In the genomic region with DNA sequence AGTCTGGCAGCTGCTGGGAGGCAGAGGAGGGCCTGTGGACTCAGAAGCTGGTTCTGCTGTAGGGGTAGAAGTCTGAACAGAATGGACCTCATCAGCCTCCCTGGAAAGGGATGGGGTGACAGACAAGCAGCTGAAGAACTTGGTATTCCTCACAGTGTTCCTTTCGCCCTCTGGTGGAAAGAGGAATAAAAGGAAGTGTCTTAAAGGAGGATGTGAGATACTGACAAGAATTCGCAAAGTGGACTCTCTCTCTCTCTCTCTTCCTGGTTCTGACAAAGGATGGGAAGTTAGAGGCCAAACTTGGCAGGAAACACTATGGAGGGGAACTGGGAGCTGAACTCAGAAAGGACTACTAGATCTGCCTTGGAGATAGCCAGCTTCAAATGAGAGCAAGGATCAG, we compare ENCODE assay signal across 9 mouse cellular contexts. TPM values are rescaled to one million over a fixed set of nuclear protein-coding genes. Genes with fewer than 3 reads are reported as not detected.
DNase-seq lines count a peak whose midpoint lies in the region; ATAC-seq and TF ChIP-seq lines count a peak whose summit lies in the region.
"Had no signal": no experiment of that assay in that cellular context is flagged by ENCODE, and none has a peak within 500 bp of the region (broad histone marks: within the 10 kb centered on the region; RNA-seq: fewer than 3 reads in every experiment).

No protein-coding gene starts in this region.

- no peak overlapping the region for H3K4me2 ChIP-seq in embryonic facial prominence, embryonic 11.5 days (ENCODE audit: low read depth, low read length)
- H3K4me2 ChIP-seq in midbrain, postnatal 0 days (ENCODE audit: low read depth, low read length, poor library complexity, severe bottlenecking) = peak overlapping the region; percentile 4; the same call in 1 of the 2 replicates
- H3K4me2 ChIP-seq in midbrain, embryonic 13.5 days (replicated peaks) = no peak overlapping the region
- H3K4me2 ChIP-seq: heart, embryonic 15.5 days had no signal

- peak; percentile 34 for DNase-seq in embryonic facial prominence, embryonic 11.5 days (ENCODE audit: low spot score)
- no peak for DNase-seq in embryonic facial prominence, embryonic 10.5 days (ENCODE audit: low spot score)
- DNase-seq in kidney, adult 9 months = peak; percentile 52
- no peak for DNase-seq in kidney, adult 11 months
- peak; percentile 77 for DNase-seq in midbrain, postnatal 0 days (ENCODE audit: low spot score)
- DNase-seq in ovary, adult 18-20 months (ENCODE audit: low spot score) = no peak
- DNase-seq in spleen, adult 12 weeks (ENCODE audit: low spot score) = no peak

- WGBS in embryonic facial prominence, embryonic 11.5 days = 33% methylated on average over 2 of the region's 2 CpGs
- WGBS in embryonic facial prominence, embryonic 10.5 days = 33% methylated on average over 2 of the region's 2 CpGs
- WGBS in midbrain, postnatal 0 days = 37% methylated on average over 2 of the region's 2 CpGs
- WGBS in midbrain, embryonic 13.5 days = 36% methylated on average over 2 of the region's 2 CpGs

- TF ChIP-seq CTCF in midbrain, postnatal 0 days (IDR thresholded peaks at IDR 0.05) = peak; percentile 86

- H3K4me1 ChIP-seq in embryonic facial prominence, embryonic 11.5 days (ENCODE audit: control insufficient read depth, insufficient read depth, low read length) = no peaks in the 10 kb centered on the region; the same call in 1 of the 2 replicates
- peaks cover 31% of the 10 kb centered on the region for H3K4me1 ChIP-seq in embryonic facial prominence, embryonic 10.5 days
- peaks cover 7% of the 10 kb centered on the region; the same call in 1 of the 2 replicates for H3K4me1 ChIP-seq in midbrain, postnatal 0 days (ENCODE audit: insufficient read depth, low read length)
- peaks cover 15% of the 10 kb centered on the region for H3K4me1 ChIP-seq in midbrain, embryonic 13.5 days (replicated peaks)

- H3K27me3 ChIP-seq in embryonic facial prominence, embryonic 11.5 days (ENCODE audit: control insufficient read depth, insufficient read depth, low read length) = peaks cover 7% of the 10 kb centered on the region
- peaks cover 52% of the 10 kb centered on the region for H3K27me3 ChIP-seq in embryonic facial prominence, embryonic 10.5 days (replicated peaks; ENCODE audit: low read depth, poor library complexity, severe bottlenecking)
- H3K27me3 ChIP-seq in midbrain, postnatal 0 days (ENCODE audit: insufficient read depth, low read length) = no peaks in the 10 kb centered on the region
- peaks cover 37% of the 10 kb centered on the region for H3K27me3 ChIP-seq in midbrain, embryonic 13.5 days

- no peak overlapping the region for H3K27ac ChIP-seq in embryonic facial prominence, embryonic 11.5 days (replicated peaks; ENCODE audit: low read depth, low read length)
- H3K27ac ChIP-seq in embryonic facial prominence, embryonic 10.5 days (replicated peaks) = no peak overlapping the region
- H3K27ac ChIP-seq in midbrain, postnatal 0 days (ENCODE audit: low read depth, low read length) = no peak overlapping the region
- H3K27ac ChIP-seq in midbrain, embryonic 13.5 days = no peak overlapping the region
- H3K27ac ChIP-seq: heart, embryonic 15.5 days had no signal

- H3K4me3 ChIP-seq in embryonic facial prominence, embryonic 11.5 days (ENCODE audit: low read depth, low read length) = no peak overlapping the region
- H3K4me3 ChIP-seq in embryonic facial prominence, embryonic 10.5 days = no peak overlapping the region
- no peak overlapping the region for H3K4me3 ChIP-seq in midbrain, postnatal 0 days (ENCODE audit: low read depth, low read length)
- H3K4me3 ChIP-seq in midbrain, embryonic 13.5 days (replicated peaks) = no peak overlapping the region
- H3K4me3 ChIP-seq: heart, embryonic 15.5 days had no signal

- ATAC-seq in embryonic facial prominence, embryonic 11.5 days (replicated peaks; ENCODE audit: insufficient number of reproducible peaks, low FRiP score, low TSS enrichment, low read depth) = no peak
- no peak for ATAC-seq in midbrain, postnatal 0 days (ENCODE audit: low FRiP score)
- no peak for ATAC-seq in midbrain, embryonic 13.5 days

- H3K9me3 ChIP-seq in embryonic facial prominence, embryonic 11.5 days (replicated peaks; ENCODE audit: control insufficient read depth, low read length) = no peaks in the 10 kb centered on the region
- no peaks in the 10 kb centered on the region for H3K9me3 ChIP-seq in embryonic facial prominence, embryonic 10.5 days
- H3K9me3 ChIP-seq in midbrain, postnatal 0 days (ENCODE audit: low read length) = no peaks in the 10 kb centered on the region
- H3K9me3 ChIP-seq in midbrain, embryonic 13.5 days = no peaks in the 10 kb centered on the region
- H3K9me3 ChIP-seq: heart, embryonic 15.5 days had no signal

- no peak overlapping the region for H3K9ac ChIP-seq in embryonic facial prominence, embryonic 11.5 days (replicated peaks; ENCODE audit: low read length)
- H3K9ac ChIP-seq in midbrain, postnatal 0 days (replicated peaks; ENCODE audit: low read length, poor library complexity, severe bottlenecking) = no peak overlapping the region
- no peak overlapping the region for H3K9ac ChIP-seq in midbrain, embryonic 13.5 days (replicated peaks)
- H3K9ac ChIP-seq: heart, embryonic 15.5 days had no signal

- H3K36me3 ChIP-seq in embryonic facial prominence, embryonic 11.5 days (replicated peaks; ENCODE audit: control insufficient read depth, insufficient read depth, low read depth, low read length) = no peaks in the 10 kb centered on the region
- H3K36me3 ChIP-seq in embryonic facial prominence, embryonic 10.5 days (replicated peaks) = no peaks in the 10 kb centered on the region
- H3K36me3 ChIP-seq in midbrain, postnatal 0 days (ENCODE audit: insufficient read depth, low read length) = no peaks in the 10 kb centered on the region
- no peaks in the 10 kb centered on the region for H3K36me3 ChIP-seq in midbrain, embryonic 13.5 days
- H3K36me3 ChIP-seq: heart, embryonic 15.5 days had no signal

RNA-seq across cellular contexts. Expression of gene Gas7, which starts 2.9 kb away (rescaled TPM):
- polyA plus RNA-seq in embryonic facial prominence, embryonic 11.5 days (2014; fragmentation: Nextera tagmentation; extraction: Ambion mirVana) = 3.3 and 4.1 TPM in 2 replicates
- polyA plus RNA-seq in embryonic facial prominence, embryonic 10.5 days (2016; fragmentation: Nextera tagmentation; extraction: Ambion mirVana) = 3.5 and 4.0 TPM in 2 replicates
- total RNA-seq in midbrain, postnatal 0 days (2014; rRNA removed) = 118 and 135 TPM in 2 replicates
- 80.3 and 82.1 TPM in 2 replicates for polyA plus RNA-seq in midbrain, postnatal 0 days (2015; fragmentation: Nextera tagmentation; extraction: Ambion mirVana)
- 11.9 TPM in 2 replicates for polyA plus RNA-seq in midbrain, embryonic 13.5 days (2015; fragmentation: Nextera tagmentation; extraction: Ambion mirVana)

Comparison
In these comparisons a context has a peak if more than half of its experiments do, and no peak if none do; other contexts are left out.
1. DNase-seq: peak in embryonic facial prominence, embryonic 11.5 days (single experiment), kidney, adult 9 months (single experiment) and midbrain, postnatal 0 days (single experiment); none in embryonic facial prominence, embryonic 10.5 days (single experiment), kidney, adult 11 months (single experiment), ovary, adult 18-20 months (single experiment) and spleen, adult 12 weeks (single experiment).